Mouse (Mus musculus) CH12F3 (cell line): ENCODE results near the gene C1qc.

Experiments used
- in situ Hi-C: fragments of 300-500 bp; cut with MboI; formaldehyde crosslinking; loops from 2 replicates; pipeline ENCODE4 v1.14.3; 2020; ENCODE audit warnings: low sequenced_read_pairs

The C1qc gene

DNA sequence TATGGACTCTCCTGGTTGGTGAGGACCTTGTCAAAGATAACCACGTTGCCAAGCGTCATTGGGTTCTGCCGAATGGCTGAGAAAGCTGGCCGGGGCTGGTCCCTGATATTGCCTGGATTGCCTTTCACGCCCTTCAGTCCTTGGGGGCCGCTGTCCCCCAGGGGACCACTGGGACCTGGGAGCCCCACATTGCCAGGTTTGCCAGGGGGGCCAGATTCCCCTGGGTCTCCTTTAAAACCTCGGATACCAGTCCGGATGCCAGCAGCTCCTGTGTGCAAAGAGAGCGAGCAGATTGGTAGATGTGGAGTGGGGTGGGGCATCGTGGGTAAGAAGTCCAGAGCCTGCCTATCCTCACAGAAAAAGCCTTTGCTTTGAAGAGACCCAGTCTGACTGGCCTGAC is 3.6 kb upstream of the C1qc start:
- in situ Hi-C loops: loop anchor here (10.0 to 25.0 kb wide), 2 partner anchors 178 to 391 kb away; partner anchors contain the start of gene Wnt4

DNA sequence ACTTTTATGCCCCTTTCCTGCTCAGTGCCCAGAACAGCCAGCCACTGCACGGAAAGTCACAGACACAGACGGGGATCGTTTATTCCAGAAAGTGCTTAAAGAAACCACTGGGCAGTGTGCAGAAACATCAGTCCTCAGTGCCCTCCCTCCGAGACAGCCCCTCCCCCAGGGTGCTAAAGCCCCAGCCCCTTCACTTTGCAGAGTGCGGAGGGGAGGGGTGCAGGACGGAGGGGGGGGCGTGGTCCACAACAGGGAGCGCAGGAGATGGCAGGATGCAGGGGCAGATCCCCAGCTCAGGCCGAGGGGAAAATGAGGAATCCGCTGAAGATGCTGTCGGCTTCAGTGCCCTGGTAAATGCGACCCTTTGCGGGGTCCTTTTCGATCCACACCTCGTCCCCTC is 3.0 kb upstream of the C1qc start:
- in situ Hi-C loops: loop anchor here (10.0 to 25.0 kb wide), 2 partner anchors 179 to 391 kb away; partner anchors contain the start of gene Wnt4

DNA sequence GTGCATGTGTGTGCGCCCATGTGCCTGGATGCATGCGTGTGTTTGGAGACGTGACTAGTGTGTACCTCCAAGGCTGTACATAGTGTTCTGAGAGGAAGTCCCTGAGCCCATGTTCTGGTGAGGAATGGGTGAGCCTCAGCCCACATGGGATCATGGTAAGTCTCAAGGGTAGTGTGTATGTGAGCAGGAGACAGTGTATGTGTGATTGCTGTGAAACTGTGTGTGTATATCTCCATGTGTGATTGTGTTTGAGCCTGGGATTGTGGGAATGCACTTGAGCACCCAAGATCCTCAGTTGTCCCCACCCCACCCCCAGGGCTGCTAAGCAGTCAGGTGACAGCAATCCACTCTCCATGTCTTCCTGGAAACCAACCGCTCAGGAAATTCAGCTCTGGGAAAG is 2.0 kb upstream of the C1qc start:
- in situ Hi-C loops: loop anchor here (5.0 to 25.0 kb wide), 3 partner anchors 82 to 392 kb away; partner anchors contain the start of gene Wnt4

DNA sequence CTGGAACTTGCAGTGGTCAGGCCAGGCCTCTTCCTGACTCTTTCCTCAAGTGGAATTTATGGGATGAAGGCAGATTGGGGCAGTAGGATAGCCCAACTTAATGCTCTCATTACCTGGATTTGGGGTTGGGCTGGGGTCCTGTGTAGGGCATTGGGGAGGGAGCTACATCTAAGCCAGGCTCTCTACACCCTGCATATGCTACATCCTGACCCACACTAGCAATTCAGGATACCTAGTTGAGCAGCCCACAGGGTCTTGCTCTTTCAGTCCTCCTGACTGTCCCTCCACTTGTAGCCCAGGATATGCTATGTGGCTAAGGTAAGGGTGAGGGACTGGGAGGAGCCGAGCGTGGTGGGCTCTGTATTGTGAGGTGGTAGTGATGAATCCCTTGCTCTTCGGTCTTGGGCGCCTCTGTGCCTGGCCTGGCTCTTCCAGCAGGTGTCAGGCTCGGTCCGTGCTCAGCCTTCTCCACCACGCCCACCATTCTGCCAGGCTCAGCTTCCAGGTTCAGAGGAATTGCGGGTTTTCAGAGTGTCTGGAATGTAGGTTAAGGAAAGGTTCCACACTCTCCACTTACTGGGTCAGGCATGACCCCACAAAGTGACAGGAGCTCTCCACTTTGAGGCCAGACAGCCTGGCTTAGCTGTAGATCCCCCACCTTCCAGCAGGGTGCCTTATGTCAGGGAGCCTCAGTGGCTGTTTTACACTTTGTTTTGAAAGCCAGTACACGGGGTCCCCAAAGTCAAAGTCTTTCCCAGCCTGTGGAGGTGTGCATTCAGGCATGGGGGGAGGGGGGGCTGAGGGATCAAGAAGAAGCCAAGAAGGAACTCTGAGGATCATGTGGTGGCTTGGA is 1.1 kb upstream of the C1qc start:
- in situ Hi-C loops: loop anchor here (5.0 to 25.0 kb wide), 3 partner anchors 83 to 393 kb away; partner anchors contain the start of gene Wnt4

DNA sequence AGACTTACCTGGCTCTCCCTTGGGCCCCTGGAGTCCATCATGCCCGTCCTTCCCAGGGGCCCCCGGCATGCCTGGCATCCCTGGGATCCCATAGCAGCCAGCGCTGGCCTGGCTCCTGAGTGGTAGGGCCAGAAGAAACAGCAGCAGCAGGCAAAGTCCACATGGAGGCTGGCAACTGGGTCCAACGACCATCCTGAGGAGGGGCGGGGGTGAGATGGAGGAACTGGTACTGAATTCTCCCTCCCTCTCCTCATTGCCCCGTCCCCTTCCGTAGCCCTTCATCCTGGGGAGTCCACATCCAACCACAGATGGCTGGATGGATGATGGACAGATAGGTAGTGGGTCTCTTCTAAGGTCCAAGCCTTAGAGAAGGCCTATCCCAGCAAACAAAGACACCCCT is 494 bp downstream of the C1qc start:
- in situ Hi-C loops: loop anchor here (5.0 to 25.0 kb wide), 3 partner anchors 85 to 395 kb away; partner anchors contain the start of gene Wnt4

DNA sequence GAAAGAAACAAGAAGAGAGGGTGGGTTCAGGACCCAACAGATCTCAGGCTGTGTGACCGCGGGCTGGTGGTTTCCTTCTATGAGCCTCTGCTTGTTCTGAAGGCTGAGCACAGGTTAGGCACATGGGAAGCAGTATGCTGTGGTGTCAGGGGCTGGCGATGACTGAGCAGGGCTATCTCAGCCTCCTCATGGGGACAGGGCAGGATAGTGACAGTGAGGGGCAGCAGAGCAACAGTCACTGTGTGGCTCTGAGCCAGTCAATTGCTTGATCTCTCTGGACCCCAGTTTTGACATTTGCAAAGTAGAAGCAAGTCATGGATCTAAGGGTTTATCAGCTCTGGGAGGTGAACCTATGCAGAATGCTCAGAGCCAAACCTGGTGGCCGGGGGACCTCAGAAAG is 1.8 kb downstream of the C1qc start:
- in situ Hi-C loops: loop anchor here (5.0 to 25.0 kb wide), 3 partner anchors 86 to 396 kb away; partner anchors contain the start of gene Wnt4

DNA sequence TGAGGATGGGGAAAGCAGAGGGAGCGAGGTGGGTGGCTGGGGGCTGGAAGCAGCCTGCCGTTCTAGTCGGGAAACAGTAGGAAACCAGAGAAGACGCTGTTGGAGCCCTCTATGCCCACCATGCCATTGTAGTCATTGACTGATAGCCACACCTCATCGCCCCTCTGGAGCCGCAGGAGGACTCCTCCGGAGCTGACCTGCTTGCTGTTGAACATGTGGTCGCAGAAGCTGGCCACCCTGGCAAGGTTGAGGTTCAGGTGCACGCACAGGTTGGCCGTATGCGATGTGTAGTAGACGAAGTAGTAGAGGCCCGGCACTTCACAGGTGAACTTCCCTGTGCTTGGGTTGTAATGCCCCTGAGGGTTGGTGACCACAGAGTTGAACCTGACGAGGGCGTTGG is 2.9 kb downstream of the C1qc start:
- in situ Hi-C loops: loop anchor here (5.0 to 25.0 kb wide), 3 partner anchors 87 to 397 kb away; partner anchors contain the start of gene Wnt4

DNA sequence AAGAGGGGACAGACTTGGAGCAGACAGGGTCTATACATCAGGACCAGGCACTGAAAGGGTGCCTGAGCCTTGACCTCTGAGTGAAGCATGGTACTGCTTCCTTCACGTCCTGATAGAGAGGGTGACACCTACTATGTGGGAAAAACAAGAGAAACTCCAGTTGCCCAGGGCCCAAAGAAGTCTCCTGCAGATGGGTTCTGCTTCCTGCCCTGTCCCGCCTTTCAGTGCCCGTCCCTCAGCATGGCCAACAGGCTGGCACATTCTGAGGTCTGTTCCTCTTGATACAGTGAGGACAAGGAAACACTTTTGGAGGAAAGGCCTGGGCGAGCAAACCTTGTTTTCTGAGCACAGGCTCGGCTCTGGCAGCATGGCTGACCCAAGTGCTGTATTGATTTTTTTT is 5.2 kb downstream of the C1qc start:
- in situ Hi-C loops: loop anchor here (25.0 kb wide), 1 partner anchor 400 kb away; the partner anchor contains the start of gene Wnt4

DNA sequence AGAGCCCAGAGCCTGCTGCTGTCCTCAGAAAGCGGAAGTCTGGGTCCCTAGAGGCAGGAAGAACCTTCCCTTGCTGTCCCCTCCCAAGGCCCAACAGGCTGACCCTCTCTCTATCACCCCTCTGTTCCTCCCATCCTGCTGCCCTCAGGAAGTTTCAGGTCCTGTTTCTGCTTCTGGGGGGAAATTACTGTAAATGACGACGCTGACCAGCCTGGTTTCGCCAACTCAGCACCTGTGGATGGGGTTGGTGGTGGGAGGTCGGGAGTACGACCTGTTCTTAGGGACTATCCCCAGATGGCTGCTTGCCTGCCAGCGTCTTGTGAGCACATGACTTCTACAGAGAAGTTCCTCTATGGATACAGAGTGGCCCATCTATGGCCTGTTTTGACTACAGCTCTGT is 6.8 kb downstream of the C1qc start, which contains the start of gene C1qb:
Gene C1qb (minus strand): TSS at position 87 of the 400 bp plus-strand sequence.
- in situ Hi-C loops: loop anchor here (25.0 kb wide), 1 partner anchor 401 kb away; the partner anchor contains the start of gene Wnt4

DNA sequence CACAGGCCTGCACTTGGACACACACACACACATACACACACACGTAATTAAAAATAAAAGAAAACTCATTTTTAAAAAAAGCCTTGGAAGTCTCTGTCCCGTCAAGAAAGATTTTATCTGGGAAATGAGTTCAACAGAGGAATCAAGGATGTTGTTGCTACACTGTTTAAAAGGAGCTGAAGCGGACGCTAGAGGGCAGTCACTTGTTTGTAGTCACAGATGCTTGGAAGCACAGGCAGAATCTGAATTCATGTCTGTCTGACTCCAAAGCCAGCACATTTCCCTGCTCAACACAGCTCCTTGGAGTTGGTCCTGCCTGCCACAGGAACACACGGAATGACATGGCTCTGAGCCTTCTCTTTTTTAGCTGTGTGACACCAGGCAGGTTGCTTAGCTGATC is 14.3 kb downstream of the C1qc start:
- in situ Hi-C loops: loop anchor here (25.0 kb wide), 1 partner anchor 409 kb away; the partner anchor contains the start of gene Wnt4

DNA sequence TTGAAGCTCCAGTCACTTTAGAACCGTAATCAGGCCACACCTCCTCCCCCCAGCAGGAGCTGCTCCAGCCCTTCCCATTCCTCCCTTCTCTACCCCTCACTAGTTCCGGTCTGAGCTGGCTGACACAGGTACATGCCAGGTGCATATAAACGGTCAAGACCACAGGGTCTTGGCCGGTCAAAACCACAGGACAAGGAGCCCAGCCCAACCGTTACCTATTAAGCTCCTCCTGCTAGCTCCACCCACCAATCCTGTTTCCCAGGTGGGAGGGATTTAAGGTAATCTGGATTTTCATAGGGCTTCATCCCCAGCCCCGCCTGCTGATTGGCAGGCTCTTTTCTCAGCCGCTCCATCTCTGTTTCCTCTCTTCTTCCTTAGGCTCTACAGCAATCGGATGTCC is 14.7 kb downstream of the C1qc start:
- in situ Hi-C loops: loop anchor here (25.0 kb wide), 1 partner anchor 409 kb away; the partner anchor contains the start of gene Wnt4

DNA sequence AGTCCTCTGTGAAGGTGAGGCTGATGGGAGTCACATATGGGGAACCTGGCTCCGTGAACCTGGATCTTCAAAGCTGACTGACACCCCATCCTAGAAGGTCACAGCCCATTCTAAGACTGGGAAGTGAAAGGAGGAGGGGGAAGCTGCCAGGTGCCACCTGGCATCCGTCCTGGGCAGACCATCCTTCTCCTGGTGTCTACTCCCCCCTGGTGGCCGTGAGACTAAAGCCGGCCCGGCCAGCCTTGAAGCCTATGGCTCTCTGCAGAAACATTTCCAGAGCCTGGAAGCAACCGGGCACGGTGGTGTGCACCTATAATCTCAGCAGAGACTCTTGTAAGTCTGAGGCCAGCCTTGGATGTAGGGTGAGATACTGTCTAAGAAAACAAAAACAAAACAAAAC is 15.9 kb downstream of the C1qc start:
- in situ Hi-C loops: loop anchor here (25.0 kb wide), 1 partner anchor 410 kb away; the partner anchor contains the start of gene Wnt4

DNA sequence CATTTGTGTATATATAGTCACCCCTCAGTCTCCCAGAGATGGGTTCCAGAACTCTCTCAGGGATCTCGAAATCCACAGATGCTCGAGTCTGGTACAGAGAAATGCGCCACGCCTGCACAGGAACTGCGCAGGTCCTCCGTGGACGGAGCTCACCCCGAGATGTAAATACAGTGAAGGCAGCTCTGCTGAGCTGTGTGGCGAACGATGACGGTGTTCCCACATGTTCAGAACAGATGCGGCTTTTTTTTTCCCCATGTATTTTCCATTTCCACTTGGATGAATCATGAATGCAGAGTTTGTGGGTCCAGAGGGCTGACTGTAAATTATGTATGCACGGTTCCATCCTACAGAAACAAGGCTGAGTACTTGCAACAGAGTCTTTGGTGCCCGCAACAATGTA is 17.9 kb downstream of the C1qc start:
- in situ Hi-C loops: loop anchor here (25.0 kb wide), 1 partner anchor 412 kb away; the partner anchor contains the start of gene Wnt4

DNA sequence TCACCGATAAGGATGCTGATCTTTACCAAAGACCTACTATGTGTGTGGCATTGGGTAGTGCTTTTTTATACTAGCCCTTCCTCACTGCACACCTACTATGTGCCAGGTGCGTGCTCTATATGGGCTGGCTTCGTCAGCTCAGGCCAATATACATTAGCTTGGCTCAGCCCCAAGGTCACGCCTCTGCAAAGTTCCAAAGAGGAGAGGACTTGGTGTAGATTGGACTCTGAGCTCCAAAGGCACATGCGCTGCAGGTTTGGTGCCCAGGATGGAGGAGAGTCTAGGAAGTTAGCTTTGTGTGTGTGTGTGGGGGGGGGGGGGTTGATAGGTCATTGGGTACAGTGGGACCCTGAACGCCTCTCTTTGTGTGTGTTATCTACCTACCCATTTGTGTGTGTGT is 24.5 kb downstream of the C1qc start:
- in situ Hi-C loops: no loop called here

DNA sequence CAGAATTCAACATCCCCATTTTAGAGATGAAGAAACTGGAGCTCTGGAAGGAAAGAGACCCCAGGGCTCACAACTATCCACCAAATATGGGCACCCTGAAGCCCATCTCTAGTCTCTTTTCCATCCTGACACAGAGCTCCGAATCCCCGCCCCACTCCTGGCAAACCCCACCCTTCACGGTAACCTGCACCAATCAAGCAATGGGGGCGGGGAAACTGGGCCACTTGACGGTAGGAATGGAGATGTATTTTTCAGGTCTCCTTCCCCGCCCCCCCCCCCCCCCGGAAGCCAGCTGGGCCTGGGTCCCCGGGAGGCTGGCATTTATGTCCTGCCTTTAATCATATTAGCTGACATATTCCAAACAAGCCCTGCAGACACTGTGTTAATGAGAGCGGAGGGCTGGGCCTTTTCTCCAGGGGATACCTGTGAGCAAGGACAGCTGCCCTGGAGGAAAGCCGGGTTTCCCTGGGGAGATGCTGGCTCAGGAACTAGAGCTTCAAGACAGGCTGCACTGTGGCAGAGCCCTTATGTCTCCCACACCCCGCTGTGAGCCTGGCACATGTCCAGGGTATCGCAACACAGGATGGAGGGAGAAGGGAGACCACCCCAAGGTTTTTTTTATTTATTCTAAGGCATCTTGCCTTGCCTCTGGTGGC is 25.0 kb downstream of the C1qc start:
- in situ Hi-C loops: no loop called here

DNA sequence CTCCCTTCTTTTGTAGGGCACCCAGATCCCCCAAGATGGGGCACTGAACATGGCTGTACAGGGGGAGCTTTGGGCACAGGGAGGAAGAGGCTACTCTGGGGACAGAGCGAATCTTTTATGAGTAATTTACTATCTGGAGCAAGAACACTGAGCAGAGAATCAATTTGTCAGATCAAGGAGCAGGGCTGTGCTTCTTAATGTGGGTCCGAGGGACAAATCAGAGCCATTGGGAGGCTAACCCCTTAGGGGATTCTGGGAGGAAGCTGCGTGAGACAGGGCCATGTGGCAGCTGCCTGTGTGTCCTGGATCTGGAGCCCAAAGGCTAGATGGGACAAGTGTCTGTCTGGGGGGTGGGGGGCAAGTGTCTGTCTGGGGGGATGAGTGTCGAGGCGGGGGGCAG is 27.3 kb downstream of the C1qc start:
- in situ Hi-C loops: no loop called here

DNA sequence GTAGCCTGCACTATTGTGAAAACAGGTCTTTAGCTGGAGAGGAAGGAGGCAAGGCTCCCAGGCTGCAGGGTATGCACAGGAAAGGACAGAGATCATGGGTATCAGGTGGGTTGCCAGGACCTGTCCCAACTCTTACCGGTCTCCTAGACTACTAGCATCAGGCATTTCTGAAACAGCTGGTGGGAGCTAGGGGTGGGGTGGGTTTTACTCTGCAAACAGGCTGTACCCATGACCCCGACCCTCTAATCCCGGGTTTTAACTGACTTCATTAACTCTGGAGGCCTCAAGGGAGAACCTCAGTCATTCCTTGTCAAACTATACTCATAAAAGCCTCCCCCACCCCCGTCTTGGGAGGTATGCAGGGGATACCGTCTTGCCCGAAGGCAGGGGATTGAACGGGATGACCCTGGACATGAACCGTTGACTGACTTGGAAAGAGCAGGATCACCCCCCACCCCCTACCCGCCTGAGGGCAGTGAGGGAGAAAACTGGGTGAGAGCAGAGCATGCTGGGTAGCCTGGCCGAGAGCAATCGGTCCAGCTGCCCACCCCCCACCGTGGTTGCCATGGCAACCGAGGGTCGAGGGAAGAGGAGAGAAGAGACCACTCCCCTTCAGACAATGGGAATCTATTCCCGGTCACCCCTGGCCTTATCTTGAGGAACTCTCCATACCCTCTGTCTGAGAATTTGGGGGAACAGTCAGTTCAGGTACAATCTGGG is 28.0 kb downstream of the C1qc start:
- in situ Hi-C loops: no loop called here

DNA sequence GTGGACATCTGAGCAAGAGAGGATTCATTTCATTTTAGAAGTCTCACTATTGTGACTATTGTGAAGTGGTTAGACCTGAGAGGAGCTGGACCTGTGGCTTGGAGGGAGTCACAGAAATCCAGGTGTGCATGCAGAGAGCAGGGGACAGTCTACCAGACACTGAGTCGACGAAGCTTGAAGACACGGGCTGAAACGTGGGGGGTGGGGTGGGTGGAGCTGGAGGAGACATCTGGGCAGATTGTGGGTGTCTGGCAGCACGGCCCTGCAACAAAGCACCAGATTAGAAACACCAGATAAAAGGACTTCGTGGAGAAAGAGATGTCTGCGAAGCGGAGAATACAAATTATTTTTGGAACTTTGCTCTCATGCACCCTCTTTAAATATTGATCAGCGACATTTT is 29.3 kb downstream of the C1qc start:
- in situ Hi-C loops: no loop called here

DNA sequence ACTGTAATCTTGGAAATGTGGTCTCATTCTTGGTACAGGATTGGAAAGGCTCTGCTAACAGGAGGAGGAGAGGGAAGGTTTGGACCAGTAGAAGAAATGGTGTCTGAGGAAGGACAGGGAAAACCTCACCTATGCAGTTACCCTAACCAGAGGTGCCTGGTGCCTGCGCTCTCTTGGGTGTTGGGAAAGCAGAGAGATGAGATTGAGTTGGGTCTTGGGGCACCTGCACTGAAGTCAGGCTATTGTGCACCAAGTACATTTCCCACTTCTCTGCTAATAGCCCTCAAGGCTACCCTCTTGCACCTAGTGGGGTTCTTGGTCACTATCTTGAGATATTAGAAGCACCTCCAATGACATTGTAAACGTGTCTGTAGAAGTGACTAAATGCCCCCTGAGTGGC is 30.5 kb downstream of the C1qc start:
- in situ Hi-C loops: no loop called here

DNA sequence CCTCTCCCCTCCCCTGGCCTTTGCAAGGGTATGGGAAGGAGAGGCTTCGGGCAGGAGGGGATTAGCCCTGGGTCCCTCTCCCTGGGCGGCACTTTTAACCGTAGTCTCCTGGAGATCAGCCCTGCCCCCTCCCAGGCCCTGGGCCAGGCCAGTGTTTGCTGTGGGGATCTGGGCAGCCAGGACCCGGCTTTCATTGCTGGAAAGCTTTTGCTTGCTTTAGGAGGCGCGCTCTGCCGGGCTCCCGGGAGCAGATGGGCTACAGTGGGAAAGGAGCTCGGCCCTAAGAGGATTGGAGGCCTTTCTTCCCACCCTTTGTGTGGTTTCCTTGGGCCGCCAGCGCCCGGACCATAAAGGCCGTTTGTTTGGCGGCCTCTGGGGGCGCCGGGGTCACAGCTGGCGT is 31.1 kb downstream of the C1qc start:
- in situ Hi-C loops: no loop called here

DNA sequence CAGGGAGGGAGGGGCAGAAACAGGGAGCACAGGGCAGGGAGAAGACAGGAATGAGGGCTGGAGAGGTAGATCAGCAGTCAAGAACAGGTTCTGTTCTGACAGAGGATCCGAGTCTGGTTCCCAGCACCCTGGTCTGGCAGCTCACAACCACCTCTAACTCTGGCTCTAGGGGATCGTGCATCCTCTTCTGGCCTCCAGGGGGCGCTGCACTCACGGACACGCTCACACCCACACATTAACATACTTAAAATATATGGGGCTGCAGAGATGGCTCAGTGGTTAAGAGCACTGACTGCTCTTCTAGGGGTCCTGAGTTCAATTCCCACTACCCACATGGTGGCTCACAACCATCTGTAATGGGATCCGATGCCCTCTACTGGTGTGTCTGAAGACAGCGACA is 32.8 kb downstream of the C1qc start:
- in situ Hi-C loops: no loop called here
